Mouse (Mus musculus): ENCODE measurements at regions not wholly inside any gene's neighbourhood (a gene's known extent, or its start where the extent isn't known, plus 50 kb on each side); places are given as distances from the start of the nearest gene placed in this dataset.

DNA sequence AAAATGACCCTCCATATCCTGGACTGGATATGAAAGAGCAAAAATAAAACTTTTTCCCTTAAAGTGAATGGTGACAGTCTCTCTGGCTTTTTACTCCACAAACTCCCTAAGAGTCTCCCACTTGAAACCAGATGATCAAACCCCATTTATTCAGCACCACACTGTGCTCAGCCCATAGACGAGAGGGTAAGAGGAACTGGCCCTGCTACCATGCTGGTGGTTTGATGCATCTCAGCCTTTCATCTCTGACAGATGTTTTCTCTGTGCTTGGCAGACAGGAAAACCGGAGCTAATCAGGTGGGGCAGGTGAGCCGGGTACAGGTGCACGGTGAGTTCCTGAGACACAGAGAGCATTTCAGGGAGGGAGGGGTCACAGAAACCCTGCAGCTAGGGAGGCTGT lies 631.8 kb downstream of the Defb40 start:
- no peak for TF ChIP-seq CTCF (IDR thresholded peaks at IDR 0.05; ENCODE audit: low read depth)
- TF ChIP-seq EP300 (optimal IDR thresholded peaks at IDR 0.05) = no peak

Measured in stomach, postnatal 0 days (tissue).